Mouse (Mus musculus) heart, embryonic 14.5 days (tissue): ENCODE results near the gene Atp6v0a1. TPM values are rescaled to one million over a fixed set of nuclear protein-coding genes. Genes with fewer than 3 reads are reported as not detected.

Experiments
- ATAC-seq: fragments of 200-750 bp; cut with Nextera tagmentation; 2 replicates; pipeline ENCODE4 v1.8.0; 2017; ENCODE audit warnings: low read depth, moderate TSS enrichment; ENCODE audit not compliant: insufficient number of reproducible peaks, insufficient read depth, low FRiP score
- H3K27ac ChIP-seq, 2 experiments: fragments of 200-500 bp in 1 of 2; fragments of 300-500 bp in 1 of 2; sonication (generic) in 1 of 2; replicated peaks in 1 of 2; 2 replicates each; pipeline ENCODE4 v1.5.1; 2012 to 2014; ENCODE audit warnings: low read depth in 2 of 2, low read length in 2 of 2, control low read depth in 1 of 2, mild to moderate bottlenecking in 1 of 2, mixed read lengths in 1 of 2; ENCODE audit not compliant: control insufficient read depth in 1 of 2, insufficient read depth in 1 of 2
- H3K27me3 ChIP-seq: fragments of 300-500 bp; sonication (generic); 2 replicates; pipeline ENCODE4 v1.6.1; 2014; ENCODE audit warnings: mild to moderate bottlenecking, low read length, control low read depth; ENCODE audit not compliant: control insufficient read depth, insufficient read depth
- H3K36me3 ChIP-seq: fragments of 300-500 bp; sonication (generic); 2 replicates; pipeline ENCODE4 v1.6.1; 2014; ENCODE audit warnings: mild to moderate bottlenecking, control low read depth, low read length, mixed read lengths; ENCODE audit not compliant: control insufficient read depth, insufficient read depth
- H3K4me1 ChIP-seq, 2 experiments: fragments of 200-500 bp in 1 of 2; fragments of 300-500 bp in 1 of 2; sonication (generic) in 1 of 2; 2 replicates each; pipeline ENCODE4 v1.6.1; 2012 to 2014; ENCODE audit warnings: low read length in 2 of 2, control low read depth in 1 of 2, mixed read lengths in 1 of 2; ENCODE audit not compliant: control insufficient read depth in 2 of 2, insufficient read depth in 2 of 2
- H3K4me2 ChIP-seq: fragments of 300-500 bp; sonication (generic); 2 replicates; pipeline ENCODE4 v1.6.1; 2014; ENCODE audit warnings: mild to moderate bottlenecking, low read length
- H3K4me3 ChIP-seq, 2 experiments: fragments of 200-500 bp in 1 of 2; fragments of 300-500 bp in 1 of 2; sonication (generic) in 1 of 2; 2 replicates each; pipeline ENCODE4 v1.5.1; 2012 to 2014; ENCODE audit warnings: low read length in 2 of 2, mild to moderate bottlenecking in 2 of 2, control low read depth in 1 of 2, low read depth in 1 of 2, moderate library complexity in 1 of 2; ENCODE audit not compliant: control insufficient read depth in 1 of 2, insufficient read depth in 1 of 2
- H3K9ac ChIP-seq: fragments of 300-500 bp; sonication (generic); 2 replicates; pipeline ENCODE4 v1.6.1; 2014; ENCODE audit warnings: mild to moderate bottlenecking, low read length
- H3K9me3 ChIP-seq: fragments of 300-500 bp; sonication (generic); 2 replicates; pipeline ENCODE4 v1.6.1; 2016; ENCODE audit warnings: low read length, control low read depth; ENCODE audit not compliant: control insufficient read depth
- WGBS: fragments of 180-500 bp; shearing (Covaris S2); extraction: QIAGEN DNeasy Blood & Tissue Kit; methylation state at CpG from one replicate; pipeline ENCODE4 v1.1.7; 2014; 5-methylcytosine and 5-hydroxymethylcytosine counted together
- polyA plus RNA-seq: library from polyadenylated mRNA; unstranded; fragments of >200 nt; fragmentation: Nextera tagmentation; extraction: Ambion mirVana; gene quantifications from 2 replicates; pipeline ENCODE4 v1.2.1, GENCODE M21; 2014

Atp6v0a1 gene
- polyA plus RNA-seq = 54.8 and 57.2 TPM in 2 replicates

DNA sequence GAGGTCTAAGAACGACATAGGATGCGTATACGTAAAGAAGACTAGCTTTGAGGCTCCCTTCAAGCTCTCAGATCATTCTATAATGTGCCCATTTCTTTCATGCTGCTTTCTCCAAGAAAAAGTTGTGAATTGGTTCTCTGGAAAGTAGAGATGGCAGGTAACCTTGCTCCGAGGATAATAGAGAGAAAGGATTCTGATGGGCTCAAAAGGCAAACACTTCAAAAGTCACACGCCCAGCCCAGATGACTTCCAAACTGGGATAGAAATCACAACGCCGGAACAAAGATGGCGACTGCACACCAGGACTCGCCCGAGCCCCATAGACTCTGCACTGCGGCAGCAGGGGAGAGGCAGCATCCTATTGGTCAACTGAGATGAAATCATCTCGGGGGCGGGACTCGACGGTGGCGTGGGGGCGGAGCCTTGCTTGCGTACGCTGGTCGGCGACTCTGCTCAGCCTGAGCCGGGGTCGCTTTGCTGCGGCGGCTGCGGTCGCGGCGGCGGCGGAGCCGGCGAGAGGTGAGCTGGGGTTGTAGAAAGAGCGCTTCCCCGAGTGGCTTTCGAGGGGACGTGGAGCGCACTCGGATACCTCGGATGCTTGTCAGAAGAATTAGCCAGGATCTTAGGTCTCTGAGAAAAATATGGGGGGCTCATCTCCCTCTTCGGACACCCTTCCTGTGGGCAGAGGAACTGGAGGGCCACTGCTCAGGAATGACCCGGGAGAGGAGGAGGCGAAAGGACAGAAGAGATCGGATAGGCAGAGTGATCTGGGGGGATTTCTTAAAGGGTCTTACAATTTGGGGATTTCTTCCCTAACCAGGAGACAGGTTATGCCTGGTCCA is at the start of gene Atp6v0a1:
TSS of gene Atp6v0a1 (plus strand) at position 407 of the 842 bp plus-strand sequence.
- peak within 1 kb of the TSS; percentile 81 for H3K4me2 ChIP-seq
- WGBS = 1% methylated on average over 44 of the region's 44 CpGs
- no peaks in the 10 kb centered on the region for H3K27me3 ChIP-seq
- H3K36me3 ChIP-seq = peaks cover 23% of the 10 kb centered on the region
- H3K9me3 ChIP-seq = no peaks in the 10 kb centered on the region
- peaks cover 6 to 15% of the 10 kb centered on the region in 2 experiments for H3K4me1 ChIP-seq
- peak within 1 kb of the TSS; percentile 88 to 97 for H3K27ac ChIP-seq
- H3K4me3 ChIP-seq = peak within 1 kb of the TSS; percentile 78 to 83
- ATAC-seq = peak; percentile 100
- H3K9ac ChIP-seq = peak within 1 kb of the TSS; percentile 91

DNA sequence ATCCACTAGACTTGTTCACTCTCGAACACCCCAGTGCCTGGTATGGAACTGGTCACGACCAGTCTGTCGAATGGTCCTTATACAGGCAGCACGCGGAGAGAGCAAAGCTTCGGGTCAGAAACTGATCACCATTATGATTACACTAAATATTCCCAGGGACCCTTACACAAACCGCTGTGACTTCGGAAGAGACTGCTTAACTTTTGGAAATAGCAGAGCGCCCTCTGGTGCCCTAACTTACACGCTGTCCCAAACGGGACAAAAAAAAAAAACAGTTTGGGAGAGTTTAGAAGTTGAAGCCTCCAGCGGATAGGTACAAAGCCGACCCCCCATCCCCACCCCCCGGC is 49.8 kb upstream of the Atp6v0a1 start:
- Histone ChIP-seq H3K4me1 (peaks cover 29 to 61% of the 10 kb centered on the region in 2 experiments), H3K27me3 (no peaks in the 10 kb centered on the region), H3K9ac (peak overlapping the region; percentile 46), H3K27ac (peak overlapping the region in 1 of 2 experiments; percentile 82; a peak in 2 of 4 replicates), H3K36me3 (peaks cover 65% of the 10 kb centered on the region), H3K4me3 (no peak overlapping the region), H3K4me2 (peak overlapping the region; percentile 51), H3K9me3 (no peaks in the 10 kb centered on the region)
- no peak for ATAC-seq
- WGBS = 7% methylated on average over 14 of the region's 14 CpGs

DNA sequence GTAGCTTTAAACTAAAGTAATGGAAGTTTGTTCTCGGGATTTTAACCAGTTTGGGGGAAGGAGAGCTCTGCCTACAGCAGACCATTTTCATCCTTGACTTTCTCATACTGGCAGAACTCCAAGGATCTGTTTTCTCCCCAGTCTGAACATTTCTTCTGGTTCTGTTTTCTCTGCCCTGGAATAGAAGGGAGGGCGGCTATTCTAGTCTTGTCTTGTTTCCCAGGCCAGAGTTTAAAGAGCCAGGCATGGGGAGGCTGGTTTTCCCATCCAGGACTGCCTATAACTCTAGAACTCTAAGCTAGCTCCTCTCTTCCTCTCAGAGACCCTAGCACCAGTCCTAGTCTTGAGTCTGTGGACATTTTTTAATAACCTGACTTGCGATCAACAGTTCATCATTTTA is 49.4 kb upstream of the Atp6v0a1 start:
- WGBS = 30% methylated on average over 3 of the region's 3 CpGs
- H3K4me3 ChIP-seq = no peak overlapping the region
- H3K36me3 ChIP-seq = peaks cover 68% of the 10 kb centered on the region
- no peaks in the 10 kb centered on the region for H3K9me3 ChIP-seq
- H3K9ac ChIP-seq = peak overlapping the region; percentile 46
- no peaks in the 10 kb centered on the region for H3K27me3 ChIP-seq
- no peak for ATAC-seq
- peaks cover 32 to 64% of the 10 kb centered on the region in 2 experiments for H3K4me1 ChIP-seq
- peak overlapping the region; percentile 54 to 82 for H3K27ac ChIP-seq
- peak overlapping the region; percentile 51 for H3K4me2 ChIP-seq

DNA sequence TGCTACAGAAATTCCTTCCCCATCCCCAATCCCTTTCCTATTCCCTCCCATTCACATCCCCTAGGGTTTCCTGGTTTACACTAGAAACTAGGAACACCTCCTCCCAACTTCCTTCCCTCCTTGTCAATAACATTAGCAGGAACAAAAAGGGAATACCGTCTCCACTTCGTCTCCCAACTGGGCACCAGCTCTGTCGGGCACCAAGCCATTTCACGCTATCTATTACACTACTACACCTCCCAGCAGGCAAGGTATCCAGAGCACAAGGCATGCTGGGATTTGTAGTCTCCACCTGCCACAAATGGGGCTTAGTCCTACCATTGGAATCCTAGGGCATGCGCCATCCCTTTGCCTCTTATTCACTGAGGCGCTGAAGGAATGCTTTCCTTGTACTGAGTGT is 48.7 kb upstream of the Atp6v0a1 start:
- Histone ChIP-seq H3K4me1 (peaks cover 39 to 72% of the 10 kb centered on the region in 2 experiments), H3K27ac (peak overlapping the region; percentile 41 to 82; a peak in 3 of 4 replicates), H3K4me3 (no peak overlapping the region), H3K36me3 (peaks cover 71% of the 10 kb centered on the region), H3K9ac (no peak overlapping the region), H3K27me3 (no peaks in the 10 kb centered on the region), H3K9me3 (no peaks in the 10 kb centered on the region), H3K4me2 (peak overlapping the region; percentile 51)
- 0 out of 2 replicates have a peak, but pooled peaks have one; percentile 13 for ATAC-seq
- 13% methylated on average over 6 of the region's 6 CpGs for WGBS

DNA sequence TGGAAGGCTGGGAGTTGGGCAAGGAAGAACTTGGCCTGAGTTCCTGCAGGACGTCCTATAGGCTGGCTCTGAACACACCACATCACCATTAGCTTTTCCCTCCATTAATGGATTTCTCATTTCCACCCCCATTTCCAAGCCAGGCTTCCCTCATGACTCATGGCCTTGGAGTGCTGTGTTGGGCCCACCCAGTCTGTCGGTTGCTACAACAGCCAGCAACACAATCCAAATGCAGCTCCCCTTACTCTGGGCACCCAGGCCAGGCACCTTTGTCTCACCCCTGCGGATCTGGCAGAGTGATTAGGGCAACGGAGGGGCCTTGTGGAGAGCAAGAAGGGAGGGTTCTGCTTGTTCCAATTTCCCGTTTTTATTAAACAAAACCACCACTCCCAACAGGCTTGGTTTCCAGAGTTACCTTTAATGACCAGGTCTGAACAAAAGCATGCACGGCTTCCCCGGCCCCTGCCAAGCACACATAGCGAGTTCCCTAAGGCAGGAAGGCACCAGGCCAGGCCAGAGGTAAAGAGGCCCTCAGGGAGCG is 46.8 kb upstream of the Atp6v0a1 start:
- ATAC-seq = no peak; the same call in 1 of the 2 replicates
- Histone ChIP-seq H3K4me3 (no peak overlapping the region), H3K4me2 (peak overlapping the region; percentile 29), H3K9me3 (no peaks in the 10 kb centered on the region), H3K9ac (peak overlapping the region; percentile 59; the same call in 1 of the 2 replicates), H3K27ac (peak overlapping the region; percentile 60 to 98), H3K36me3 (peaks cover 66% of the 10 kb centered on the region), H3K27me3 (no peaks in the 10 kb centered on the region), H3K4me1 (peaks cover 57 to 89% of the 10 kb centered on the region in 2 experiments)
- WGBS = 36% methylated on average over 9 of the region's 9 CpGs

DNA sequence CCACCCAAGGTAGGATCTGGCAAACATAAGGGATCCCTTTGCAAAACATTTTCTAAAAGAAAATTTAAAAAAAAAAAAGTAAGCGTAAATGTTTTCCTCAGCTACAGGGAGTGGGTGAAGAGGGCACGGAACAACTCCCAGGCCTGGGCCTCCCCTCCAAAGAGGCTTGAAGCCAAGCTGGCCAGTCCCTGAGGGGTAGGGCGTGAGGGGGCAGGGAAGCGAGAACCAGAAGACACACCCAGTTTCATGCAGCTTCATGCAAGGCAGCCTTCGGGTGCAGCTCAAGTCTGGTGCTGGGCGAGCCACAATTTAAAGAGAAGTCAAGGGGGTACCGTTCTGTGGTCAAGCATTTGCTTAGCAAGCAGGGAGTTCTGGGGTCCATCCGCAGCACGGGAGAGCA is 45.6 kb upstream of the Atp6v0a1 start:
- peaks cover 64 to 98% of the 10 kb centered on the region in 2 experiments for H3K4me1 ChIP-seq
- no peak overlapping the region for H3K4me3 ChIP-seq
- peak overlapping the region in 1 of 2 experiments; percentile 98; a peak in 2 of 4 replicates for H3K27ac ChIP-seq
- H3K36me3 ChIP-seq = peaks cover 54% of the 10 kb centered on the region
- H3K9me3 ChIP-seq = no peaks in the 10 kb centered on the region
- no peaks in the 10 kb centered on the region for H3K27me3 ChIP-seq
- H3K9ac ChIP-seq = peak overlapping the region; percentile 59
- 67% methylated on average over 9 of the region's 9 CpGs for WGBS
- ATAC-seq = no peak
- H3K4me2 ChIP-seq = 0 out of 2 replicates have a peak overlapping the region, but pooled peaks have one; percentile 29

DNA sequence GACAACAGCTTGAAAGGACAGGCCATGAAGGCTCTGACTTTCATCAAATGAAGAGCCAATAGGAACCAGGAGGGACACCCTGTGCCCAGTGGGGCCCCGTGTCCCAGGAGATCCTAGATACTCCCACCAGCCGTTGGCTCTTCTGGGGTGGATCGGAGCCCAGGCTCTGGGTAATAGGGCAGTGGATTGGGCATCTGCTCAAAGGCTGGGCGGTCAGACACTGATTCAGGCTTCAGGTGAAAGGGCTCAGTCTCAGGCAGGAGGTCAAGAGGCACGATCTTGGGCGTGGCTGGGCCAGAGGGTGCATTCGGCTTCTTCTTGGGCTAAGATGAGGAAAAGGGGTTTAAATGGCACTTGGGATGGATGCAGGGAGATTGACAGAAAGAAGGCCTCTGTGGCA is 45.1 kb upstream of the Atp6v0a1 start:
- Histone ChIP-seq H3K9ac (peak overlapping the region; percentile 59), H3K36me3 (peaks cover 49% of the 10 kb centered on the region), H3K27me3 (no peaks in the 10 kb centered on the region), H3K4me3 (no peak overlapping the region), H3K4me1 (peaks cover 61 to 93% of the 10 kb centered on the region in 2 experiments), H3K4me2 (no peak overlapping the region), H3K27ac (peak overlapping the region in 1 of 2 experiments; percentile 98; a peak in 2 of 4 replicates), H3K9me3 (no peaks in the 10 kb centered on the region)
- WGBS = 84% methylated on average over 7 of the region's 7 CpGs
- no peak for ATAC-seq
